22 mouse cellular contexts compared by ENCODE assay signal in genomic region chr1:161190253-161190910, GRCm38 (mm10). TPM values are rescaled to one million over a fixed set of nuclear protein-coding genes. Genes with fewer than 3 reads are reported as not detected.
"Had no signal": no experiment of that assay in that cellular context is flagged by ENCODE, and none has a peak within 500 bp of the region (broad histone marks: within the 10 kb centered on the region; RNA-seq: fewer than 3 reads in every experiment).

No protein-coding gene starts in this region.

- H3K9ac ChIP-seq: liver, embryonic 15.5 days; liver, postnatal 0 days; lung, embryonic 15.5 days; midbrain, embryonic 12.5 days; neural tube, embryonic 13.5 days; neural tube, embryonic 15.5 days; stomach, embryonic 15.5 days had no signal

- H3K4me2 ChIP-seq: liver, embryonic 15.5 days; lung, embryonic 15.5 days; midbrain, embryonic 12.5 days; neural tube, embryonic 13.5 days; neural tube, embryonic 15.5 days; stomach, embryonic 15.5 days had no signal

- H3K9me3 ChIP-seq: liver, embryonic 15.5 days; lung, embryonic 15.5 days; neural tube, embryonic 15.5 days; stomach, embryonic 15.5 days had no signal

- DNase-seq: liver, postnatal 0 days; lung, adult 2 months; lung, postnatal 14 days; lung, postnatal 36 days; midbrain, embryonic 14.5 days; right cerebral cortex, postnatal 14 days; thymus, adult 2 months; thymus, postnatal 36 days had no signal

- H3K36me3 ChIP-seq: liver, embryonic 15.5 days; lung, embryonic 15.5 days; midbrain, embryonic 12.5 days; neural tube, embryonic 13.5 days; neural tube, embryonic 15.5 days; stomach, embryonic 15.5 days had no signal

- ATAC-seq: liver, postnatal 0 days; lung, postnatal 0 days; midbrain, embryonic 16.5 days had no signal

- H3K4me3 ChIP-seq: liver, embryonic 15.5 days; lung, embryonic 15.5 days; megakaryocyte, embryonic 14.5 days; midbrain, embryonic 12.5 days; myocyte; neural tube, embryonic 13.5 days; neural tube, embryonic 15.5 days; stomach, embryonic 15.5 days had no signal

- H3K27ac ChIP-seq: liver, embryonic 15.5 days; lung, embryonic 15.5 days; macrophage; midbrain, embryonic 12.5 days; neural tube, embryonic 13.5 days; neural tube, embryonic 15.5 days; stomach, embryonic 15.5 days; stomach, postnatal 0 days had no signal

- H3K27me3 ChIP-seq: neural tube, embryonic 13.5 days; neural tube, embryonic 15.5 days; stomach, embryonic 15.5 days had no signal

- H3K4me1 ChIP-seq: liver, embryonic 15.5 days; neural tube, embryonic 13.5 days; stomach, embryonic 15.5 days had no signal

RNA-seq across cellular contexts. Expression of gene Tex50, which starts 31.3 kb away (rescaled TPM):
- polyA plus RNA-seq: liver, embryonic 15.5 days; liver, postnatal 0 days; lung, adult 2 months; lung, embryonic 15.5 days; lung, postnatal 0 days; macrophage; myocyte; neural tube, embryonic 11.5 days; spleen, adult 2 months; stomach, embryonic 15.5 days; stomach, postnatal 0 days; thymus, adult 2 months had no signal

RNA-seq across cellular contexts. Expression of gene Ankrd45, which starts 47.9 kb away (rescaled TPM):
- polyA plus RNA-seq: liver, postnatal 0 days; macrophage; spleen, adult 2 months had no signal
